Mouse (Mus musculus) forebrain, postnatal 0 days (tissue): Measurements from ENCODE around the gene Cubn. TPM values are rescaled to one million over a fixed set of nuclear protein-coding genes. Genes with fewer than 3 reads are reported as not detected.

ENCODE experiments used
- ATAC-seq: fragments of 200-750 bp; cut with Nextera tagmentation; 2 replicates; pipeline ENCODE4 v1.8.0; 2017; ENCODE audit warnings: mild to moderate bottlenecking, moderate library complexity
- DNase-seq: peaks from one replicate; pipeline ENCODE4 v3.0.0-alpha.2; 2015
- H3K27ac ChIP-seq: fragments of 300-500 bp; sonication (generic); 2 replicates; pipeline ENCODE4 v1.5.1; 2014; ENCODE audit warnings: low read depth, mild to moderate bottlenecking, antibody characterized with exemption, low read length, moderate library complexity, mixed read lengths
- H3K27me3 ChIP-seq: fragments of 300-500 bp; sonication (generic); 2 replicates; pipeline ENCODE4 v1.6.1; 2014; ENCODE audit warnings: mild to moderate bottlenecking, low read length, mixed read lengths; ENCODE audit not compliant: insufficient read depth
- H3K36me3 ChIP-seq: fragments of 300-500 bp; sonication (generic); 2 replicates; pipeline ENCODE4 v1.6.1; 2014; ENCODE audit warnings: mild to moderate bottlenecking, moderate library complexity; ENCODE audit not compliant: insufficient read depth
- H3K4me1 ChIP-seq: fragments of 300-500 bp; sonication (generic); 2 replicates; pipeline ENCODE4 v1.6.1; 2014; ENCODE audit warnings: antibody characterized with exemption; ENCODE audit not compliant: insufficient read depth
- H3K4me2 ChIP-seq: fragments of 300-500 bp; sonication (generic); 2 replicates; pipeline ENCODE4 v1.6.1; 2014; ENCODE audit warnings: low read depth, mild to moderate bottlenecking, moderate library complexity
- H3K4me3 ChIP-seq: fragments of 300-500 bp; sonication (generic); 2 replicates; pipeline ENCODE4 v1.5.1; 2014; ENCODE audit warnings: low read depth, low read length, mixed read lengths
- H3K9ac ChIP-seq: fragments of 300-500 bp; sonication (generic); 2 replicates; pipeline ENCODE4 v1.6.1; 2014; ENCODE audit warnings: mild to moderate bottlenecking
- H3K9me3 ChIP-seq: fragments of 300-500 bp; sonication (generic); 2 replicates; pipeline ENCODE4 v1.6.1; 2016; ENCODE audit warnings: low read length
- CTCF ChIP-seq: sonication (generic); IDR thresholded peaks from 2 replicates; pipeline ENCODE4 v1.5.1; 2016; ENCODE audit warnings: antibody characterized with exemption, control low read depth, low read depth
- WGBS: fragments of 180-500 bp; shearing (Covaris S2); extraction: QIAGEN DNeasy Blood & Tissue Kit; methylation state at CpG from one replicate; pipeline ENCODE4 v1.1.7; 2014; 5-methylcytosine and 5-hydroxymethylcytosine counted together
- polyA plus RNA-seq: library from polyadenylated mRNA; unstranded; fragments of >200 nt; fragmentation: Nextera tagmentation; extraction: Ambion mirVana; gene quantifications from 2 replicates; pipeline ENCODE4 v1.2.1, GENCODE M21; 2015
- total RNA-seq: library from RNA; depleted of rRNA; stranded (reverse); fragments of >200 nt; gene quantifications from 2 replicates; pipeline ENCODE4 v1.2.3, GENCODE M21; 2014

The Cubn gene
- total and polyA plus RNA-seq, 2 experiments from 2014 or later, result 0.25 to 1.1 TPM

DNA sequence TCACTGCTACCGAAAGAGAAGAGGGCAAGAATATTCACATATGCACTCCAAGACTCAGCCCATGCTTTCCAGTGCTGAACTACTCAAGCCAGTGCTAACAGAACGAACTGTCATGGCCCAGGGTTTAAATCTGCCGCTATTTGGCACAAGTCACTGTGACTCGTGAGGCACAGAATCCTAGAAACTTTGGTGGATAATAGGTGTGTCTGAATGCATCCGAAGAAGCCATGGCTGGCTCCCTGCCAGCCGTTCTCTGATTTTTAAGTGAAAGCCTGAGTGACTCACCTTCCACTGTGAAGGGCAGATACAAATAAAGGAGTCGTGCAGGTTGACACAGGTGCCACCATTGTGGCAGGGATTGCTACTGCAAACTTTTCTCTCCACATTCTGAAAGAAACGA, 5.1 kb downstream of the Cubn start:
- no peak for ATAC-seq
- H3K9ac ChIP-seq, result no peak overlapping the region
- WGBS, result 63% methylated on average over 8 of the region's 8 CpGs

DNA sequence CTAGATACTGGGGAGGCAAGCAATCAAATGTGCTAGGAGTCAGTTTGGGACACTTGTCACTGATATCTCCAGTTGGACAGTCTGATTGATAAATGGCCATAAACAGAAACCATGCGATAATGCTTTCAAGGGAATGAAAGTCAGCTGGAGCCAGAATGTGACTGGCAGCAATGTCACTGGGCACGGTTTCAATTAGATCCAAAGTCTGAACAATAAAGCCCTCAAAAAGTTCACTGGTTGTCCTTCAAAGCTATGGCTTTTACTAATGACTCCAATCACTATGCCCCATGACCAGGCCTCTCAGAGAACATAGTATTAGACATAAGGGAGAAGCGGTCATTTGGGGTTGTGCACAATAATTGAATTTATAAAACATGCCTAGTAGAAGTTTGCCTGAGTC, 7.0 kb downstream of the Cubn start:
- Histone ChIP-seq H3K4me2 (no peak overlapping the region), H3K9ac (no peak overlapping the region), H3K27me3 (no peaks in the 10 kb centered on the region), H3K27ac (no peak overlapping the region), H3K4me1 (no peaks in the 10 kb centered on the region), H3K4me3 (no peak overlapping the region), H3K9me3 (no peaks in the 10 kb centered on the region), H3K36me3 (no peaks in the 10 kb centered on the region)
- no peak for DNase-seq
- no peak for ATAC-seq
- no peak for TF ChIP-seq CTCF
- WGBS, result 83% methylated on average over 3 of the region's 3 CpGs

More for the DNA sequence above, 5.1 kb downstream of the Cubn start:
- Histone ChIP-seq H3K27ac (no peak overlapping the region), H3K9me3 (no peaks in the 10 kb centered on the region), H3K36me3 (no peaks in the 10 kb centered on the region), H3K27me3 (no peaks in the 10 kb centered on the region), H3K4me2 (no peak overlapping the region), H3K4me1 (no peaks in the 10 kb centered on the region), H3K4me3 (no peak overlapping the region)
- DNase-seq, result no peak
- no peak for TF ChIP-seq CTCF

DNA sequence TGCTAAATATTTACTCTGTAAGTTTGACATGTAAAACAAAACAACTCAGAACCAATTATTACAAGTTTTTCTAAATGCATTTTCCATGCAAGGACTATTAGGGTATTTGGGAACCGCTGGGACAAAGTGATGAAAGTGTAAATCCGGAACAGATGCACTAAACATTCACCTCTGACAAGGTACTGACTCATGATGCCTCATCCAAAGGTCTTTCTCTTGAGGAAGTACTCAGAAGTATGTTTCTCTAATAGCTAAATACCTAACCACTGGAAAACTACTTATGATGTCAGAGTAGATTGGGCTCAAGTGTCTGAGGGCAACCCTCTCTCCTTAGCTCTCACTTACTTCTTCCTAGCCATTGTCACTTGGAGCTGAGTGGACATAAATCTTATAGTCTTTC, 10.9 kb downstream of the Cubn start:
- ATAC-seq, result no peak
- no peak overlapping the region for H3K27ac ChIP-seq
- no peak overlapping the region for H3K4me2 ChIP-seq
- no peak overlapping the region for H3K4me3 ChIP-seq
- WGBS, result 97% methylated on average over 2 of the region's 2 CpGs
- no peak for TF ChIP-seq CTCF
- no peaks in the 10 kb centered on the region for H3K36me3 ChIP-seq
- no peaks in the 10 kb centered on the region for H3K4me1 ChIP-seq
- no peaks in the 10 kb centered on the region for H3K9me3 ChIP-seq
- H3K27me3 ChIP-seq, result no peaks in the 10 kb centered on the region
- H3K9ac ChIP-seq, result no peak overlapping the region
- DNase-seq, result no peak

DNA sequence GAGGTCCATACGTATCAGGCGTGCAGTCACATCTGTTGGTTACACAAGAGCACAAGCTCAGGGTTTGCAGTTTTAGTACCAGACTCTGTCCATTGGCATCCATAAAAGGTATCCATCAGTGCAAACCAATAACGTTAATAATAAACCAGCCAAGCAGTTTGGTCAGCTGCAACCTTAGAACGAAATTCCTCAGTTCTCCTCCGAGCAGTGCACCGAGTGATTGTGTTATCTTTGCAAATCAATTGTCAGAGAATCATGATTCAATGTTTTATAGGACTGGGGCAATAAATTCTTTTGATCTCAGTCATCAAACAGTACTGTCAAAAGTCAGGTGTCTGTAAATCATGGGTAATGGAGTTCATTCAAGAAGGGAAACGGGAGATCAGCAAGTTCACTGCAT, 12.4 kb downstream of the Cubn start:
- TF ChIP-seq CTCF, result no peak
- 92% methylated on average over 7 of the region's 7 CpGs for WGBS
- Histone ChIP-seq H3K4me3 (no peak overlapping the region), H3K27ac (no peak overlapping the region), H3K36me3 (no peaks in the 10 kb centered on the region), H3K4me1 (no peaks in the 10 kb centered on the region), H3K9ac (no peak overlapping the region), H3K9me3 (no peaks in the 10 kb centered on the region), H3K27me3 (no peaks in the 10 kb centered on the region), H3K4me2 (no peak overlapping the region)
- ATAC-seq (no peak), DNase-seq (no peak)

DNA sequence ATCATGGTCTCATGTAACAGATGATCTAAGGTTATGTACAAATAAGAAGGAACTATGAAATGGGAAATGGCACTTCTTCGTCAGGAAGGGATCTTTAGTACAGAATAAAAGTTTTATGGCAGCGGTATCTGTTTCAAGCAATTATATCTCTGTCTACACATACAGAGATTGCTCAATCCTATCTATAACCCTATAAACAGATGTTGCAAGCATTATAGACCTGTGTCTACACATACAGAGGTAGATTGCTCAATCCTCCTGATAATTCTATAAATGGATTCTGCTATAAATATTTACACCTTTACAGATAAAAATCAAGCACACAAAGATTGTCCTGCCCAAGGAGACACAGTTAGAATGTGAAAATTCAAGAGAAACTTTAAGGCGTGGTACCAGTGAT, 21.5 kb downstream of the Cubn start:
- DNase-seq, result no peak
- 98% methylated on average over 3 of the region's 3 CpGs for WGBS
- H3K4me1 ChIP-seq, result no peaks in the 10 kb centered on the region
- no peak overlapping the region for H3K27ac ChIP-seq
- no peak for TF ChIP-seq CTCF
- H3K9ac ChIP-seq, result no peak overlapping the region
- H3K4me2 ChIP-seq, result no peak overlapping the region
- H3K36me3 ChIP-seq, result no peaks in the 10 kb centered on the region
- no peaks in the 10 kb centered on the region for H3K9me3 ChIP-seq
- ATAC-seq, result no peak
- H3K27me3 ChIP-seq, result no peaks in the 10 kb centered on the region
- no peak overlapping the region for H3K4me3 ChIP-seq

DNA sequence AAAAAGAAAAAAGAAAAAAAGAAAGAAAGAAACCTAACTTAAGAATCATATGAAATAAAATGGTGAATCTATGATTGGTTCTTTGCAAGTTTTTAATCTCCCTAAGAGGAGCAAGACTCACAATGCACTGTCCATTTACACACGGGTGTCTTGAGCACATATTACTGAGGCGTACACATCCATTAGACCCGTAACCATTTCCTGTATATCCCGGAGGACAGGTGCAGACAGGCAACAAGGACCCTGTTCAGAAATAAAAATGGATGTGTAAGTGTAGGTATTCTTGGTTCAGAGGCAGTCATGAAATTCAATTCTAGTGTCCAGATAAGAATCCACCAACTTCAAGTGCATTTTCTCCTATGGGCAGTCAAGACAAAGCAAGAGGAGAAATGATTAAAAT, 22.0 kb downstream of the Cubn start:
- DNase-seq, result no peak
- Histone ChIP-seq H3K4me2 (no peak overlapping the region), H3K9me3 (no peaks in the 10 kb centered on the region), H3K36me3 (no peaks in the 10 kb centered on the region), H3K27me3 (no peaks in the 10 kb centered on the region), H3K9ac (no peak overlapping the region), H3K4me1 (no peaks in the 10 kb centered on the region), H3K27ac (no peak overlapping the region), H3K4me3 (no peak overlapping the region)
- no peak for TF ChIP-seq CTCF
- WGBS, result 93% methylated on average over 4 of the region's 4 CpGs
- ATAC-seq, result no peak

DNA sequence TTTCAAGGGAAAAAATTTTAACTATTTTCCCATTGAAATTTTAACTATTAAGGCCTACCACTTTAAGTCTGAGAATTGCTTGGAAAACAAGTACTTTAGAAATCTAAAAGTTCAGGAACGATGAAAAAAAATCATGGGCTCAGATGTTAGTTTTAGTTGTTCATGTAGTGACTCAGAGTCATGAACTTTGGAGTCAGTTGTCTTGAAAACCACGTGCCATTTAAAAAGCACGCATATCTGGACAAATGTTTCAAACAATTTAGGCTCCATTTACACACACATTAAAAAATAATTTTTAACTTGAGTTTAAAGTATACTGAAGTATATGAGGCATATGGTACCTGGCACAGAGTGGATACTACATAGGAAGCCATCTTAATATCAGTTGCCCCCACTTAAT, 24.9 kb downstream of the Cubn start:
- Histone ChIP-seq H3K4me2 (no peak overlapping the region), H3K27me3 (no peaks in the 10 kb centered on the region), H3K9ac (no peak overlapping the region), H3K4me3 (no peak overlapping the region), H3K36me3 (no peaks in the 10 kb centered on the region), H3K27ac (no peak overlapping the region), H3K9me3 (no peaks in the 10 kb centered on the region), H3K4me1 (no peaks in the 10 kb centered on the region)
- ATAC-seq (no peak), DNase-seq (no peak)
- no peak for TF ChIP-seq CTCF
- 96% methylated on average over 3 of the region's 3 CpGs for WGBS

DNA sequence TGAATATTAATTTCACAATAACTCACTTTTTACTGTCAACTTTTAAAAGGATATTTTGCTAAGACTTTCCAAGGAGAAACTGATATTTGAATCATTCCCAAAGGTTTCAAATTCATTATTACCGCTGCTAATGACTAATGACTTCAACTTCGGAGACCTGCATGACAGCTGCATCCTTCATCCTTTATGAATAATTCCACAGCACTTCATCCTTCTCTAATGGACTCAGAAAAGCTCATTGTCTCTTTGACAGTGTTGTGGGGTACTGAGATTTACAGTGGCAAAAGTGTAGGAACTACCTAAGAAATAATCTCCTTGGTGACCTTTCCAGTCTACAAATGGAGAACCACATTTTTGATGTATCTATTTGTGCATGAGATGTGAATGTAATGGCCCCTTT, 33.5 kb downstream of the Cubn start:
- WGBS, result 81% methylated on average over 2 of the region's 2 CpGs
- H3K9me3 ChIP-seq, result no peaks in the 10 kb centered on the region
- H3K27ac ChIP-seq, result no peak overlapping the region
- no peak overlapping the region for H3K4me2 ChIP-seq
- H3K27me3 ChIP-seq, result no peaks in the 10 kb centered on the region
- no peaks in the 10 kb centered on the region for H3K4me1 ChIP-seq
- H3K9ac ChIP-seq, result no peak overlapping the region
- H3K36me3 ChIP-seq, result no peaks in the 10 kb centered on the region
- ATAC-seq (no peak), DNase-seq (no peak)
- no peak overlapping the region for H3K4me3 ChIP-seq
- TF ChIP-seq CTCF, result no peak
